Mouse (Mus musculus): ENCODE data around the gene Tcp1. TPM values are rescaled to one million over a fixed set of nuclear protein-coding genes. Genes with fewer than 3 reads are reported as not detected.
"Not testable (repeated sequence)": the region's sequence is repeated elsewhere in the genome, so short reads cannot be mapped to it uniquely, and the experiment has no call there.

The Tcp1 gene
- total RNA-seq (2021) = 206 and 219 TPM in 2 replicates
- long read RNA-seq, transcript Tcp1-209 (12 exons, 2,446 nt) = major isoform, 292 of 341 reads
- long read RNA-seq, transcript Tcp1-201 (11 exons, 1,902 nt) = minor isoform, 6 of 341 reads
- long read RNA-seq, partial matches to known transcripts = 23 of 341 reads
- long read RNA-seq, other reads (novel, unspliced or antisense) = 16 of 341 reads

GRCm38 (mm10) chr17:12915488-12915880, at the start of gene Tcp1:
TSS of gene Tcp1 (plus strand) at chr17:12915701.
- DNase-seq = peak; percentile 14

GRCm38 (mm10) chr17:12866853-12867252, 48.6 kb upstream of the Tcp1 start:
- no peak for DNase-seq

GRCm38 (mm10) chr17:12868043-12868442, 47.5 kb upstream of the Tcp1 start, which contains the start of gene Mas1:
TSS of gene Mas1 (minus strand) at chr17:12868143.
- no peak for DNase-seq

GRCm38 (mm10) chr17:12868640-12869039, 46.9 kb upstream of the Tcp1 start:
- DNase-seq = no peak

GRCm38 (mm10) chr17:12872275-12873028, 43.0 kb upstream of the Tcp1 start:
- no peak for DNase-seq

GRCm38 (mm10) chr17:12875734-12876133, 39.8 kb upstream of the Tcp1 start, which contains the start of gene Mrgprh:
TSS of gene Mrgprh (plus strand) at chr17:12876034.
- no peak for DNase-seq

- DNase-seq = peak; percentile 72
Measured at GRCm38 (mm10) chr17:12880178-12880577, 35.3 kb upstream of the Tcp1 start.

- DNase-seq = no peak
Measured at GRCm38 (mm10) chr17:12881216-12881615, 34.3 kb upstream of the Tcp1 start.

- DNase-seq = no peak
Measured at GRCm38 (mm10) chr17:12886620-12887019, 28.9 kb upstream of the Tcp1 start.

- no peak for DNase-seq
Measured at GRCm38 (mm10) chr17:12887021-12887775, 28.3 kb upstream of the Tcp1 start.

GRCm38 (mm10) chr17:12891054-12891453, 24.4 kb upstream of the Tcp1 start:
- DNase-seq = no peak

GRCm38 (mm10) chr17:12892033-12892432, 23.5 kb upstream of the Tcp1 start:
- no peak for DNase-seq

GRCm38 (mm10) chr17:12897674-12898073, 17.8 kb upstream of the Tcp1 start:
- DNase-seq = no peak

- DNase-seq = not testable (repeated sequence)
Measured at GRCm38 (mm10) chr17:12898607-12899006, 16.9 kb upstream of the Tcp1 start.

GRCm38 (mm10) chr17:12902291-12902690, 13.2 kb upstream of the Tcp1 start:
- DNase-seq = no peak

- no peak for DNase-seq
Measured at GRCm38 (mm10) chr17:12903372-12904333, 11.8 kb upstream of the Tcp1 start.

- no peak for DNase-seq
Measured at GRCm38 (mm10) chr17:12904349-12904748, 11.2 kb upstream of the Tcp1 start.

- DNase-seq = no peak
Measured at GRCm38 (mm10) chr17:12905810-12906209, 9.7 kb upstream of the Tcp1 start.

GRCm38 (mm10) chr17:12906436-12906835, 9.1 kb upstream of the Tcp1 start:
- DNase-seq = no peak

- peak; percentile 23 for DNase-seq
Measured at GRCm38 (mm10) chr17:12909361-12910280, 5.9 kb upstream of the Tcp1 start, which contains the start of gene Pnldc1. TSS of gene Pnldc1 (minus strand) at chr17:12910230.

- DNase-seq = no peak
Measured at GRCm38 (mm10) chr17:12910391-12910790, 5.1 kb upstream of the Tcp1 start.

Measured in adrenal gland, postnatal 25 days (tissue).